Comparison of ENCODE assay signal across 8 mouse cellular contexts in the genomic region with DNA sequence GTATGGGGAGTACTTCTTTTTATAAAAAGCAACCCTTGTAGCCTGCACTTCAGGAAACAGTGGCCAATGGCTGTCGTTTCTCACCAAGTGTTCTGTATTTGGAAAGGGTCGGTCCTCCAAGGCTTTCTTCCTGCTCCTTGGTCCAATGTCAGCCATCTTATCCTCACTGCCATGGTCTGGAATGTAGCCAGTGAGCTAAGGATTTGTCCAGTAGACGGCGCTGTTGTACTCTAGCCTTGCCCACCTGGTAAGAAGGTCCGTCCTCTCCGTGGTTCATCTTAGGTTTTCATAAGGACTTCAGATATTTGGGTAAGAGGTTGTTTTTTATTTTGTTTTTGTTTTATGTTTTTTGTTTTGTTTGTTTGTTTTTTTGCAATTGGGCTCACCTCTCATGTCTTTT.
DNase-seq lines count a peak whose midpoint lies in the region; ATAC-seq lines count a peak whose summit lies in the region.

No protein-coding gene starts in this region.

- peak; percentile 95 for DNase-seq in heart, adult 11 months
- peak; percentile 93 for DNase-seq in ES-CJ7 (ENCODE audit: low read depth, low spot score)
- peak; percentile 34 for DNase-seq in c-Kit-positive CD71-positive TER-119-positive erythroid progenitor cells, embryonic 14.5 days (ENCODE audit: low spot score)
- peak; percentile 27 to 29 for DNase-seq in frontal cortex, postnatal 25 days (ENCODE audit: low spot score in 2 of 2)
- peak; percentile 9 for DNase-seq in layer of hippocampus, adult 9-10 months (ENCODE audit: low spot score)
- peak; percentile 78 for DNase-seq in lung, postnatal 36 days
- peak; percentile 76 for DNase-seq in testis, postnatal 14 days (ENCODE audit: low spot score)

- H3K9ac ChIP-seq in heart, embryonic 12.5 days: no peak overlapping the region

- no peaks in the 10 kb centered on the region for H3K9me3 ChIP-seq in heart, embryonic 12.5 days (replicated peaks)

- no peak for ATAC-seq in heart, embryonic 12.5 days (ENCODE audit: insufficient number of reproducible peaks, low FRiP score)

- no peak overlapping the region for H3K27ac ChIP-seq in heart, embryonic 12.5 days (ENCODE audit: poor library complexity, severe bottlenecking)

- no peaks in the 10 kb centered on the region for H3K27me3 ChIP-seq in heart, embryonic 12.5 days (replicated peaks)

- no peak overlapping the region for H3K4me2 ChIP-seq in heart, embryonic 12.5 days

- no peaks in the 10 kb centered on the region for H3K36me3 ChIP-seq in heart, embryonic 12.5 days

- no peak overlapping the region for H3K4me3 ChIP-seq in heart, embryonic 12.5 days

- 21% methylated on average over 6 of the region's 6 CpGs for WGBS in heart, embryonic 12.5 days

- H3K4me1 ChIP-seq in heart, embryonic 12.5 days (replicated peaks): peaks cover 25% of the 10 kb centered on the region

Comparison
In these comparisons a context has a peak if more than half of its experiments do, and no peak if none do; other contexts are left out.
1. DNase-seq: peak in every context shown above with its lines; median percentile 95 in heart, adult 11 months; 93 in ES-CJ7; 78 in lung, postnatal 36 days; 76 in testis, postnatal 14 days; 34 in c-Kit-positive CD71-positive TER-119-positive erythroid progenitor cells, embryonic 14.5 days; 28 in frontal cortex, postnatal 25 days; 9 in layer of hippocampus, adult 9-10 months.